Mouse (Mus musculus): ENCODE results near the gene Slc22a21. TPM values are rescaled to one million over a fixed set of nuclear protein-coding genes. Genes with fewer than 3 reads are reported as not detected.

The Slc22a21 gene
- polyA plus RNA-seq, 1 experiment from 2014 or later, result 4.6 TPM

Other genes starting within 250 kb of the Slc22a21 start
- gene Irf1, start 210.3 kb downstream of the Slc22a21 start, polyA plus RNA-seq (2014; fragmentation: Nextera tagmentation; extraction: Ambion mirVana), result 2.7 and 3.1 TPM in 2 replicates
- not detected in 2 replicates for gene Gm17334, start 207.1 kb downstream of the Slc22a21 start, polyA plus RNA-seq (2014; fragmentation: Nextera tagmentation; extraction: Ambion mirVana)
- 0.48 TPM in 1 of 2 replicates, not detected in the other for gene Gm12216, start 121.1 kb downstream of the Slc22a21 start, polyA plus RNA-seq (2014; fragmentation: Nextera tagmentation; extraction: Ambion mirVana)
- gene Slc22a5, start 88.7 kb downstream of the Slc22a21 start, polyA plus RNA-seq (2014; fragmentation: Nextera tagmentation; extraction: Ambion mirVana), result 11.9 and 12.9 TPM in 2 replicates
- gene Slc22a4, start 47.8 kb upstream of the Slc22a21 start, polyA plus RNA-seq (2014; fragmentation: Nextera tagmentation; extraction: Ambion mirVana), result 3.4 and 4.0 TPM in 2 replicates
- 26.3 and 30.0 TPM in 2 replicates for gene Pdlim4, start 88.7 kb upstream of the Slc22a21 start, polyA plus RNA-seq (2014; fragmentation: Nextera tagmentation; extraction: Ambion mirVana)
- 8.9 and 10.4 TPM in 2 replicates for gene P4ha2, start 119.8 kb upstream of the Slc22a21 start, polyA plus RNA-seq (2014; fragmentation: Nextera tagmentation; extraction: Ambion mirVana)

Measured in hindbrain, embryonic 14.5 days (tissue).